In the genomic region with DNA sequence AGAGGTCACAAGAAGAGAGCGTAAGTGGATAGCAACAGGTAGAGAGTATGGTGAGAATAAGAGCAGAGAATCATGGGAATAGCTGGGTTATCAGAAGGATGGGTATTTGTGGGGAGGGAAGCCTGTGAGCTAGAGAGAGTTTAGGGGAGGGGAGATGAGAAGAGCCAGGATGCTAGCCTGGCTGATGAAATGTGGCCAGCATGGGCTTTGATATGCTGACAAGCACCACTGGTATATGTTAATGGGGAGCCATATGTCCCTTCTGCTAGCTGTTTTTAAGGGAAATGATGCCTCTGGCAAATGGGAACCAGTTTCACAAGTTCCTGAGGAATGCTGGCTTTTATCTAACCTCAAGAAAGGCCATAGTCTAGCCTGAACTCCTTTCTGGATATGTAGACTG, we compare ENCODE assay signal across 28 mouse cellular contexts.
"Had no signal": no experiment of that assay in that cellular context is flagged by ENCODE, and none has a peak within 500 bp of the region (broad histone marks: within the 10 kb centered on the region; RNA-seq: fewer than 3 reads in every experiment).

No protein-coding gene starts in this region.

- DNase-seq: gastrocnemius, postnatal 14 days; gastrocnemius, postnatal 36 days; heart, adult 11 months; heart, adult 2 months; heart, postnatal 14 days; heart, postnatal 36 days; kidney, adult 18-20 months; kidney, adult 8-10 months; kidney, postnatal 10 days; kidney, postnatal 25 days; kidney, postnatal 4 days; liver; liver, embryonic 13.5 days; liver, postnatal 0 days had no signal

- ATAC-seq: hindbrain, embryonic 16.5 days; inflammation-experienced regulatory T-cells, adult 6 months; intestine, embryonic 15.5 days; intestine, postnatal 0 days; liver, postnatal 0 days had no signal

- H3K4me3 ChIP-seq: heart, adult 2 months; heart, embryonic 13.5 days; heart, embryonic 15.5 days; intestine, embryonic 15.5 days; layer of hippocampus, adult 2 months; left cerebral cortex, adult 2 months; limb, embryonic 10.5 days; limb, embryonic 12.5 days; liver, embryonic 13.5 days; liver, embryonic 15.5 days had no signal

- H3K27ac ChIP-seq: heart, adult 2 months; heart, embryonic 13.5 days; heart, embryonic 15.5 days; hindbrain, embryonic 14.5 days; intestine, embryonic 15.5 days; layer of hippocampus, adult 2 months; left cerebral cortex, adult 2 months; limb, embryonic 10.5 days; limb, embryonic 12.5 days; liver, embryonic 13.5 days; liver, embryonic 15.5 days had no signal

- H3K9me3 ChIP-seq: heart, embryonic 13.5 days; heart, embryonic 15.5 days; intestine, embryonic 15.5 days; limb, embryonic 10.5 days; limb, embryonic 12.5 days; liver, embryonic 13.5 days; liver, embryonic 15.5 days had no signal

- H3K27me3 ChIP-seq: heart, embryonic 13.5 days; heart, embryonic 15.5 days; intestine, embryonic 15.5 days; limb, embryonic 12.5 days; liver, embryonic 13.5 days; liver, embryonic 15.5 days had no signal

- H3K36me3 ChIP-seq: heart, embryonic 13.5 days; heart, embryonic 15.5 days; intestine, embryonic 15.5 days; limb, embryonic 10.5 days; limb, embryonic 12.5 days; liver, embryonic 13.5 days; liver, embryonic 15.5 days had no signal

- H3K9ac ChIP-seq: heart, embryonic 13.5 days; heart, embryonic 15.5 days; hindbrain, embryonic 14.5 days; intestine, embryonic 15.5 days; limb, embryonic 12.5 days; liver, embryonic 13.5 days; liver, embryonic 15.5 days; liver, postnatal 0 days had no signal

- H3K4me2 ChIP-seq: heart, embryonic 11.5 days; heart, embryonic 13.5 days; heart, embryonic 15.5 days; hindbrain, embryonic 14.5 days; intestine, embryonic 15.5 days; limb, embryonic 12.5 days; liver, embryonic 11.5 days; liver, embryonic 13.5 days; liver, embryonic 15.5 days had no signal

- H3K4me1 ChIP-seq: heart, embryonic 13.5 days; heart, embryonic 15.5 days; limb, embryonic 10.5 days; liver, embryonic 13.5 days; liver, embryonic 15.5 days had no signal
